Mouse (Mus musculus): ENCODE data around the gene Gstk1. TPM values are rescaled to one million over a fixed set of nuclear protein-coding genes. Genes with fewer than 3 reads are reported as not detected.

Gstk1 gene
- polyA plus RNA-seq (2012; rRNA removed) = 16.7 and 24.8 TPM in 2 replicates

GRCm38 (mm10) chr6:42245711-42246353 lies at the start of gene Gstk1:
Gene Gstk1 (plus strand): TSS chr6:42245935.

DNA sequence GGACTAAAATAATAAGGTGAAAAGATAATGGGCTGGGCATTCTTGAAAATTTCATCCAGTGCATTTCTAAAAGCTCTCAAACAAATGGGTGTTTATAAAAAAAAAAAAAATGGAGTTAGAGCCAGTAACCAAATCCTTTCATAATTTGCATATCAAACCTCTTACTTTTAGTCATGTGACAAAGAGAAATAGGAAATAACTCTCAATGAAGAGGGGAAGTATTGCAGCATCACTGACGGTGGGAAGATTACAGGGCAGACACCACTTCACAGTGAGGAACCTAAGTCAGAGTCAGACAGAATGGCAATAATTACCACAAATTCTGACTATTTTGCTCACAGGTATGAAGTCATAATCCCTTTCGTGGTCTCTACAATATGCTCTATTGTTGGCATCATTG lies 30.7 kb upstream of the Gstk1 start, which contains the start of gene Tas2r144:
Gene Tas2r144, plus strand, starts transcription at position 301 of the 400 bp plus-strand sequence.

GRCm38 (mm10) chr6:42261524-42262170 lies 15.9 kb downstream of the Gstk1 start, which contains the start of gene Tmem139:
Gene Tmem139 (plus strand): TSS chr6:42261970.

DNA sequence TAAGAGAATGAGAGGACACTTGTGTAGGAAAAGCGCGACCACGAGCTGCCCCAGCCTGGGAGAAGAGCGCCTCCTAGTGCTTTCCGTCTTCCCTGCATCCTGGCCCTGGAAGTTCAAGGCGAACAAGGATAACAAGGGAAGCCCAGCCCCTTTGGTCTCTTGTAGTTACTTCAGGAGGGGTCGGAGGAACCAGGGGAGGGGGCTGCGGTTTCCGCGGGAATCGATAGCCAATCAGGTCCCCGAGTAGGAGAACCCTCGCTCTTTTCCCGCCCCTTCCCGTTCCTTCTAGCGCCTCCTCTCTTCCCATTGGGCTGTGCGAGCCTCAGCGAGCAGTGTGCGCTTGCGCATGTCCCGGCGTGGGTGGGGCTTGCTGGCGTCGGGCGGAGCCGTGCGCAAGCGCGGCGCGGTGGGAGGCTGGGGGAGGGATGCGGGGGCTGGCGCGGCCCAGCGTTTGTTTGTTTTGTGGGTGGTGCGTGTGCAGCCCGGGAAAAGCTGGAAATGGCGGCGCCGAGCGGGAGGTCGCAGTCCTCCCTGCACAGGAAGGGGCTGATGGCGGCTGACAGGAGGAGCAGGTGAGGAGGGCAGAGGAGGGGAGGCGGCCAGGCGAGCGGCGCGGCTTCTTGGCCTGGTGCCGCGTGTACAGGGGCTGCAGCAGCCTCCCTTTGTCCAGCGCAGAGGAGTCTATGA lies 19.0 kb downstream of the Gstk1 start, which contains the start of gene Casp2:
Gene Casp2, plus strand, starts transcription at position 360 of the 687 bp plus-strand sequence.

GRCm38 (mm10) chr6:42286448-42286847 lies 40.7 kb downstream of the Gstk1 start, which contains the start of gene Clcn1:
Gene Clcn1 (plus strand): TSS chr6:42286685.

Other genes starting within 250 kb of the Gstk1 start
- gene Sva, start 207.5 kb upstream of the Gstk1 start, polyA plus RNA-seq (2012; rRNA removed) = not detected in 2 replicates
- not detected in 2 replicates for gene Tas2r139, start 105.0 kb upstream of the Gstk1 start, polyA plus RNA-seq (2012; rRNA removed)
- not detected in 2 replicates for gene Tas2r144, start 30.6 kb upstream of the Gstk1 start, polyA plus RNA-seq (2012; rRNA removed)
- 11.0 and 11.8 TPM in 2 replicates for gene Tmem139, start 16.0 kb downstream of the Gstk1 start, polyA plus RNA-seq (2012; rRNA removed)
- 10.0 and 18.8 TPM in 2 replicates for gene Casp2, start 19.1 kb downstream of the Gstk1 start, polyA plus RNA-seq (2012; rRNA removed)
- gene Clcn1, start 40.8 kb downstream of the Gstk1 start, polyA plus RNA-seq (2012; rRNA removed) = 0.29 and 0.65 TPM in 2 replicates
- 0.09 and 0.14 TPM in 2 replicates for gene Fam131b, start 78.7 kb downstream of the Gstk1 start, polyA plus RNA-seq (2012; rRNA removed)
- 107 and 152 TPM in 2 replicates for gene Zyx, start 103.7 kb downstream of the Gstk1 start, polyA plus RNA-seq (2012; rRNA removed)
- gene Epha1, start 127.3 kb downstream of the Gstk1 start, polyA plus RNA-seq (2012; rRNA removed) = 10.1 and 11.7 TPM in 2 replicates
- 0.12 TPM in 1 of 2 replicates, not detected in the other for gene Tas2r143, start 154.3 kb downstream of the Gstk1 start, polyA plus RNA-seq (2012; rRNA removed)
- not detected in 2 replicates for gene Tas2r135, start 159.5 kb downstream of the Gstk1 start, polyA plus RNA-seq (2012; rRNA removed)
- gene Tas2r126, start 188.6 kb downstream of the Gstk1 start, polyA plus RNA-seq (2012; rRNA removed) = 0.06 and 0.11 TPM in 2 replicates
- gene Olfr458, start 219.3 kb downstream of the Gstk1 start, polyA plus RNA-seq (2012; rRNA removed) = not detected in 2 replicates
- gene Olfr457, start 230.4 kb downstream of the Gstk1 start, polyA plus RNA-seq (2012; rRNA removed) = not detected in 2 replicates
- gene Olfr456, start 241.3 kb downstream of the Gstk1 start, polyA plus RNA-seq (2012; rRNA removed) = not detected in 2 replicates

All from stomach, adult 2 months (tissue).